19 mouse cellular contexts compared by ENCODE assay signal in the genomic region with DNA sequence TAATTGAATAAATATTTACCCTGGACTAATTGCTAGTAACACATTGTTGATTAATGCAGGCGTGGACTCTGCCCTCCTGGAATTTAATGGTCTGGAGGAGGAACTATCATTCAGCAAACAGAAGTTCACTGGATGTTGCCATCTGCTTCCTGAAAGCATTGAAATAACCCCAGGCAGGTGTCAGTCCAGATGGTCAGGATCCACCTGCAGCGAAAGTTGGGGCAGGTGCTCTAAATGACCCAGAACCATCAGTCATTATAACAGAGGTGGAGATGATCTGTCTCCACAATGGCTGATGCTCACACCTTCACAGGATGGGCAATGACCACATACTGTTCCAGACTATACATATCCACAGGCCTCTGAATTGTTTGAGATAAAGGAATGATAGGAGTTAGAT.
DNase-seq lines count a peak whose midpoint lies in the region; ATAC-seq and TF ChIP-seq lines count a peak whose summit lies in the region.
"Had no signal": no experiment of that assay in that cellular context is flagged by ENCODE, and none has a peak within 500 bp of the region (broad histone marks: within the 10 kb centered on the region; RNA-seq: fewer than 3 reads in every experiment).

No protein-coding gene starts in this region.

- no peaks in the 10 kb centered on the region for H3K27me3 ChIP-seq in kidney, adult 2 months (replicated peaks; ENCODE audit: control insufficient read depth, insufficient read depth, low read length)
- H3K27me3 ChIP-seq: embryonic facial prominence, embryonic 12.5 days; embryonic facial prominence, embryonic 15.5 days; hindbrain, embryonic 15.5 days had no signal

- no peak overlapping the region for H3K27ac ChIP-seq in kidney, adult 2 months (ENCODE audit: insufficient read depth, low read depth, low read length)
- H3K27ac ChIP-seq: embryonic facial prominence, embryonic 12.5 days; embryonic facial prominence, embryonic 15.5 days; gastrocnemius, adult 2 months; hindbrain, embryonic 12.5 days; hindbrain, embryonic 15.5 days had no signal

- no peak for TF ChIP-seq POLR2A in kidney, adult 2 months (IDR thresholded peaks at IDR 0.05; ENCODE audit: low read depth, low read length)

- H3K4me1 ChIP-seq in kidney, adult 2 months (ENCODE audit: control insufficient read depth, insufficient read depth, low read length) = 0 out of 2 replicates have a peak, but pooled peaks cover 2% of the 10 kb centered on the region
- H3K4me1 ChIP-seq: embryonic facial prominence, embryonic 15.5 days had no signal

- no peak overlapping the region for H3K4me3 ChIP-seq in kidney, adult 2 months (ENCODE audit: insufficient read depth, low read depth, low read length)
- H3K4me3 ChIP-seq: embryonic facial prominence, embryonic 12.5 days; embryonic facial prominence, embryonic 15.5 days; gastrocnemius, adult 2 months; hindbrain, embryonic 12.5 days; hindbrain, embryonic 15.5 days had no signal

- no peaks in the 10 kb centered on the region for H3K36me3 ChIP-seq in kidney, adult 2 months (ENCODE audit: control insufficient read depth, insufficient read depth, low read length)
- H3K36me3 ChIP-seq: embryonic facial prominence, embryonic 12.5 days; embryonic facial prominence, embryonic 15.5 days; hindbrain, embryonic 12.5 days; hindbrain, embryonic 15.5 days had no signal

- ATAC-seq in cerebellum, adult (ENCODE audit: insufficient number of reproducible peaks, low FRiP score, low TSS enrichment) = no peak
- ATAC-seq: activated CD4-positive, CD25-positive, alpha-beta regulatory T cell, adult 4 months; forebrain, embryonic 14.5 days; forebrain, postnatal 0 days had no signal

- TF ChIP-seq CTCF in kidney, adult 2 months (conservative IDR thresholded peaks at IDR 0.05; ENCODE audit: insufficient read depth, insufficient read length, low read depth, low read length) = no peak

- 45% methylated on average over 2 of the region's 2 CpGs for WGBS in kidney, adult 2 months

- peak; percentile 49 for DNase-seq in cerebellum, adult 11-12 months
- DNase-seq in cerebellum, postnatal 10 days = no peak
- DNase-seq in cerebellum, adult 9-11 months = peak; percentile 56
- peak; percentile 4 for DNase-seq in kidney, adult 2 months
- no peak for DNase-seq in kidney, postnatal 4 days
- DNase-seq: adrenal gland, adult 8-10 months; adrenal gland, postnatal 25 days; forebrain, postnatal 0 days; gastrocnemius, adult 2 months; gastrocnemius, postnatal 14 days; heart, adult 11 months; kidney, adult 18-20 months had no signal

Comparison
In these comparisons a context has a peak if more than half of its experiments do, and no peak if none do; other contexts are left out.
1. DNase-seq: peak in cerebellum, adult 11-12 months (single experiment), cerebellum, adult 9-11 months (single experiment) and kidney, adult 2 months (single experiment); none in cerebellum, postnatal 10 days (0 of 2) and kidney, postnatal 4 days (0 of 2).